Mouse (Mus musculus): ENCODE data around the gene Tubal3. TPM values are rescaled to one million over a fixed set of nuclear protein-coding genes. Genes with fewer than 3 reads are reported as not detected.
A peak's percentile ranks its signal among the peaks of the same experiment; 100 is the strongest.

Tubal3 gene
- total RNA-seq, 2 experiments from 2014 or later: not detected

DNA sequence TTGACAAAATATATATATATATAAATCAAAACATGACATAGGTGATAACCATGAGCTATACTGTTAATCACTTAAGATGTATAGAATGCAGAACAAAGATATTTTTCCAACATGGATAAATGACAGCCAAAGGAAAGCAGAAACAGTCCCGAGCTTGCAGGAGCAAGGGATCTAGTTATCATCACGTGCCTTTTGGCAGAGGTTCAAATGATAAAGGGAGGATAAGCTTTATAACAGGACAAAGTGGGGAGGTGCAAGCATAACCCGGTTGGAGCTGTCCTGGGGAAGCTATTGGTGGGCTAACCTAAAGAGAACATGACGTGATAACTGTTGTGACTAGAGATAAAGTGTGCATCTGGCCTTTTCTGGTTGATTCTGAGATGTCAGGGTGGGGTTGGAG is 4.6 kb upstream of the Tubal3 start:
- no peak for DNase-seq (ENCODE audit: low spot score in 2 of 2)

DNA sequence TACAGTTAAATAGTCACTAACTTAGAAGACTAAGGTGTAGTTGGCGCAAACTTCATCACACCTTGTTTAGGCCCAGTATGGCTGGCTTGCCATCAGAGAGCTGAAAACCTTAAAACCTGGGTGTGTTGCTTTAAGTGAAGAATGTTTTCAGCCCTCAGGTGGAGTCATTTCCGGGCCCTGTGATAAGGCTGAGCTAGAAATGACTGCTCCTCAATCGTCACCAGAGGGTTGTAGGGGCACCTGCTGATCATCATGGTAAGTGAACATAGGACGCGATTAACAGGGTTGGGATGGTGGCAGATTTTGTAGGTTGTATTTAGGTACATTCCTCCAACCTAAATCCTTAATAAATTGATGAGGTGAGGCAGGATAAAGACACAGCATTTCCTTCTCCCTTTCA is 6.4 kb downstream of the Tubal3 start:
- no peak for DNase-seq (ENCODE audit: low spot score in 2 of 2)

DNA sequence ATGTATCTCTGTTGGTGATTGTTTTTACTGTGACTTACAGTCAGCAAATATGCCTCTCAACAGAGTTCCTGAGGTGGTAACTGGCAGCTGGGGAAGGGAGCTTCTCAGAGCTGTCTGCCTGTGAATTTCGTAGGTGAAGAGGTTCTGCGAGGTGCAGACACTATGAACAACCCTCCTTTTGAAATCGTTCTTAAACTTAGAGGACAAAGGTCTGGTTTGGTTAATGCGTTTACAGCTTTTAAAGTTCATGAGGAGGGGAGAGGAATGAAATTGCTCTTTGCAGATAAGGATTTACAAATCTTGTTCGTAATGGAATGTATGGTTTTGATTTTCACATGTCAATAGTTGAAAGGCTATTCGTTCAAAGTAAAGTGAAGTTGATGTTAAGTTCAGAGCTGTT is 7.6 kb downstream of the Tubal3 start:
- DNase-seq (ENCODE audit: low spot score in 2 of 2): no peak

DNA sequence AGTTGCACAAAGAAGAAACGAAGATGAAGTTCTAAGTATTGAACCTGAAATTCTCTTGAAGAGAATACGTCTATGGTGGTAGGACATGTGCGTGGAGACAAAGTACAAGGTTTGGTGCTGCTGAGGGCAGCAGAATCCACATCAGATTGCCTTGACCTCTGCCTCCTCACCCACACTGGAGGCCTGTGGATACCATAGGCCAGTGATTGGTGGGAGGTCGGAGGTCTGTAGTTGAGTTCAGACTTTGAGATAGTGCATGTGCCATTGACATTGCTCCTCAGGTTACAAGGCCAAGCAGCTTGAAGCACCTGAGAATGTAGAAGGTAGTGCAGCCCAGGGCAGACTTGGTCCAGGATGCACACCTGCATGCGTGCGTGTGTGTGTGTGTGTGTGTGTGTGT is 8.0 kb downstream of the Tubal3 start:
- no peak for DNase-seq (ENCODE audit: low spot score in 2 of 2)

DNA sequence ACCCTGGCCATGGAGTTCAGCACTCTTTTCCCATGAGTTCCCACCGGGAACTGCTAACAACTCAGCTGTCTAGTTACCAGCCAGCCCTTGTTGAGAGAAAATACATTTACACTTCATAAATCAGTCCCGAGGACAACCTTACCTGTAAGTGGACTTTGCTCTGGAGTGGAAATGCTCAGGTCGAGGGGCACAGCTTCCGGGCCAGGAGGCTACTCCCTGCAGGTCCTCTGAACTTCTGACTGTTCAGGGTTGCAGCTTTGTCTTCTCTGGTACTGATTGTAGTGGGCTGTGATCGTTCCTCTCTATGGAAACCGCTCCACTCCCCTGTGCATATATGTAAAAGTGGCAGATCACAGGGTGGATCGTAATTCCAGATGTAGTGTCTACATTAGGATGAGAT is 26.6 kb downstream of the Tubal3 start:
- DNase-seq (ENCODE audit: low spot score in 2 of 2): no peak

DNA sequence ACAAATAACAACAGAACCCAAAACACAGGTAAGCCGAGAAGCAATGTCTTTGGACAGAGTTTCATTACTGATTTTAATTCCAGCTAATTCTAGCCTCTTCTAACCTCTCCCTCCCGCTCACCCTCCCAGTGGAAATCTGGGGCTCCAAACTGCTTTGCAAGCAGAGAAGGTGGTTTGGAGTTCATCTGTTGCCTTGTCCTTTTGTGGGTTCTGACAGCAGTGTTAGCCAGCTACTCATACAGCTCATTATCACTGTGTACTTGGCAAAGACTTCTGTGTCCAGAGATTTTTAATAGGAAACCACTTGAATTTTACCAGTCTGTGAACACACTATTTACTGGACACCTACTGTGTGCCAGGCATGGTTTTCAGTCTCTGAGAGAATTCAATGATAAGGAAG is 27.2 kb downstream of the Tubal3 start, which contains the start of gene Ucn3:
TSS of gene Ucn3 (minus strand) at position 101 of the 400 bp plus-strand sequence.
- DNase-seq (ENCODE audit: low spot score in 2 of 2): no peak

DNA sequence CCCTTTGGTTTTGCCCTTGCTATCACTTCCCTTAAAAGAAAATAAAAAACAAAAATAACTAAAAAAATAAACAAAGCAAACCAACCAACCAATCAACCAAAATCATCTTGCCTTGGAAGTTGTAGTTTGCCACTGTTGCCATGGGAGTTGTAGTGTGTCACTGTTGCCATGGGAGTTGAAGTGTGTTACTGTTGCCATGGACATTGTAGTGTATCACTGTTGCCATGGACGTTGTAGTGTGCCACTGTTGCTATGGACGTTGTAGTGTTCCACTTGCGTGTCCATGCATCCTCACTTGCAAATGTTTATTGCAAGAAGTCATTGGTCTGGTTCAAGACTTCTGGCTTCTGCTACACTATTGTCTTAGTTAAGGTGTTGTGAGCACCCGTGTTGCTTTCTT is 29.2 kb downstream of the Tubal3 start:
- DNase-seq (ENCODE audit: low spot score in 2 of 2): no peak

DNA sequence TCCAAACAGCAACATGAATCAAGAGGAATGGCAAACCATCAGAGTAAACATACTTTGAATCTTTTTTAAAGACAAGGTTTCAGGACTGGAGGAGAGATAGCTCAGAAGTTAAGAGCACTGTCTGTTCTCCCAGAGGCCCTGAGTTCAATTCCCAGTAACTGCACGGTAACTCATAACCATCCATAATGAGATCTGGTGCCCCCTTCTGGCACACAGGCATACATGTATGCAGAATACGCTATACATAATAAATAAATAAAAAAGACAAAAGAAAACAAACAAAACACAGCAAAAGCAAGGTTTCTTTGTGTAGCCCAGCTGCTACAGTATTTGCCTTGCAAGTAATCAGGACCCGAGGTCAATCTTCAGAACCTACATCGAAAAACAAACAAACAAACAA is 31.4 kb downstream of the Tubal3 start:
- no peak for DNase-seq (ENCODE audit: low spot score in 2 of 2)

DNA sequence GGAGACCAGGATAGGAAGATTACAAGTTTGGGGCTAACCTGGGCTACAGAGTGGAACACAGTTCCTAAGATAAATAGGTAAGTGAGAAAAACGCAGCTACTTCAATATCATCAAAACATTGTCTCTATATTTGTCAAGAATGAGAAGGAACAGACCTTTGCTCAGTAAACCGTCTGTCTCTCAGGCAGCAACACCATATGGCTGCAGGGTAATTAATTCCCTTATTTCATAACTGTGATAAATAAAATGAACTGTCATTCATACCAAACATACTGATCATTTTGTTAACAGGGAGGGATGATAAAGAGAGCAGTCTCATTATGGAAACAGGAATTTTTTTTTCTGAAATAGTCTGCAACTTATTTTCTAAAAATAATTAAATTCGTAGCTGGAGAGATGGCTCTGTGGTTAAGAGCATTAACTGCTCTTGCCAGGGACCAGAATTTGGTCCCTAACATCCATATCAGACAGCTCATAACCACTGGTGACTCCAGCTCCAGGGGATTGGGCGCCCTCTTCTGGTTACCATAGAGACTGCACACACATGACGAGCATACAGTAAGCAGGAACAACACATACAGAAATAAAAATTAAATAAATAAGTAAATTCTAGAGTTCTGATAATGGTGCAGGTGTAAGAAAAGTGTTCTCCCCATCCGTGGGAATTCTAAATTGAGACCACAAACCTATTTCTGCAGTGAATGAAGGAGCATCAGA is 33.3 kb downstream of the Tubal3 start:
- DNase-seq (ENCODE audit: low spot score in 2 of 2): peak in 1 of 2 experiments; percentile 61

DNA sequence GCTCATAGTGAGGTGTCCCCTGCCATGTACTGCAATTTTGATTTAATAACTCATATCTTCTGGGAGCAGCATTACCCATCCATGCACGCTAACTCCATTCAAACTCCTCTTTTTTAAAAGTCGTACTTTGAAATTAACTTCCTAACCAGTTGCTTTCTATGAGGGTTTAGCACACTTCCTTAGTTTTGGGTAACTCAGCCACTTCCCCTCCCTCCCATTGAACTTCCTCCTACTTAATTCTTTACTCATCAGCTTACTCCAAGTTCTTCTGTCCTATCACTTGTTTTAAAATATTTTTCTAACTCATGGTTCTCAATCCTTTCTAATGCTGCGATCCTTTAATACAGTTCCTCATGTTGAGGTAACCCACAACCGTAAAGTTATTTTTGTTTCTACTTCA is 50.8 kb downstream of the Tubal3 start:
- DNase-seq (ENCODE audit: low spot score in 2 of 2): no peak

Small RNA genes lying within 50 kb of the gene (microRNA-seq; reads per million reads assigned to microRNA genes)
- gene Gm22460: 0 reads per million in 2 experiments

Other genes with a start within 250 kb of the Tubal3 start
- gene Calml3, start 114.0 kb upstream of the Tubal3 start, total RNA-seq (2021): not detected
- gene Calm4, start 80.5 kb upstream of the Tubal3 start, total RNA-seq (2021): not detected
- gene Calm5, start 64.1 kb upstream of the Tubal3 start, total RNA-seq (2021): not detected
- 10 to 100 TPM; 32.8 to 41.4 TPM for gene Net1, start 54 bp upstream of the Tubal3 start, total RNA-seq (2021)
- gene Ucn3, start 27.1 kb downstream of the Tubal3 start, total RNA-seq (2021): not detected
- under 1 TPM; 0.72 to 0.74 TPM for gene Akr1c14, start 130.7 kb downstream of the Tubal3 start, total RNA-seq (2021)
- 1 to 10 TPM; 1.8 to 3.6 TPM for gene Akr1c18, start 232.4 kb downstream of the Tubal3 start, total RNA-seq (2021)